Mouse (Mus musculus) ES-E14 (cell line): Measurements from ENCODE around the gene Slc25a22.

Source experiments
- CHD2 ChIP-seq: IDR thresholded peaks from 2 replicates; pipeline ENCODE4 v1.6.1; 2014; ENCODE audit warnings: mild to moderate bottlenecking, low read depth, low read length, inconsistent platforms
- MAFK ChIP-seq: IDR thresholded peaks from 2 replicates; pipeline ENCODE4 v1.6.1; 2014; ENCODE audit warnings: mild to moderate bottlenecking, low read depth, low read length, inconsistent platforms; ENCODE audit not compliant: insufficient read depth
- ZNF384 ChIP-seq: IDR thresholded peaks from 2 replicates; pipeline ENCODE4 v1.6.1; 2012; ENCODE audit warnings: low read depth, low read length, inconsistent platforms

- TF ChIP-seq CHD2 (no peak), MAFK (peak; percentile 51; the same call in 1 of the 2 replicates), ZNF384 (no peak)
Measured at GRCm38 (mm10) chr7:141468522-141469211, 31.0 kb upstream of the Slc25a22 start.
